Mouse (Mus musculus): ENCODE measurements at regions not wholly inside any gene's neighbourhood (a gene's known extent, or its start where the extent isn't known, plus 50 kb on each side); places are given as distances from the start of the nearest gene placed in this dataset.
"Not testable (repeated sequence)": the region's sequence is repeated elsewhere in the genome, so short reads cannot be mapped to it uniquely, and the experiment has no call there.

DNA sequence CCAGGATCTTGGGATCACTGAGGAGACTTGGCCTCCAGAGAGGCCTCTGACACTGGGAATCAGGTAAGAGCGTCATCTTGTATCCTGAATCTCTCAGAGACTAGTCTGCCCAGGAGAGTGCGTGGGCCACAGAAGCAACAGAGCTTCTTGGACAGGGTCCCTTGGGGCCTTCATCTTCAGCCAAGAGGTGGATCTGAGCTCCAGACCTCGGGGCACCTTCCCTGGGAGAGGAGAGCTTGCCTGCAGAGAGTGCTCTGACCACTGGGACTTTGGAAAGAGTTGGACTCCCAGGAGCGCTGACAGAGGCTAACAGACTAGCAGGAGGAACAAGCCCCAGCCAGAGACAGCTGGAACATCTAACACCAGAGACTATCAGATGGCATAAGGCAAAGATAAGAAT lies 73.9 kb upstream of the Gm15319 start:
- H3K9me3 ChIP-seq (ENCODE audit: control insufficient read depth, low read length); H3K9ac ChIP-seq (ENCODE audit: low read length); H3K27me3 ChIP-seq (ENCODE audit: control insufficient read depth, insufficient read depth, low read depth, low read length); ATAC-seq (ENCODE audit: low read depth); H3K4me3 ChIP-seq (ENCODE audit: low read length); H3K36me3 ChIP-seq (ENCODE audit: control insufficient read depth, insufficient read depth, low read length); H3K27ac ChIP-seq (ENCODE audit: low read length); H3K4me1 ChIP-seq (replicated peaks; ENCODE audit: control insufficient read depth, insufficient read depth, low read length); H3K4me2 ChIP-seq (ENCODE audit: low read depth, low read length): not testable (repeated sequence)
- WGBS, result 61% methylated on average over 4 of the region's 4 CpGs

DNA sequence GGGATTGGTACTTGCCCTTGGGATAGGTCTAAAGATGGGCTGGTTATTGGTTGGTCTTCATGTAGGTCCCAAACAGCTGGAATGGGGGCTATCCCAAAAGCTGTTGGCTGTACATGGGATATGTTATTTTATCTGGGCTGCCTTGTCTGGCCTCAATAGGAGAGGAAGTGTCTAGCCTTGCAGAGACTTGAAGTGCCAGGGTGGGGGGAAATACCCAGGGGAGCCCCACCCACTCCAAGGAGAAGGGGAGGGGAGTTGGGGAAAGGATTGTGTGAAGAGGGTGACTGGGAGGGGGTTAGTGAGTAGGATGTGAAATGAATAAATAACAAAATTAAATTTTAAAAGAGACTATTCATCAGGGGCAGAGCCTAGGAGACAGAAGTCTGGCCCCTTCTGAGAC lies 70.2 kb upstream of the Gm15319 start:
- H3K4me2 ChIP-seq (ENCODE audit: low read depth, low read length); H3K9ac ChIP-seq (ENCODE audit: low read length); ATAC-seq (ENCODE audit: low read depth); H3K27ac ChIP-seq (ENCODE audit: low read length); H3K36me3 ChIP-seq (ENCODE audit: control insufficient read depth, insufficient read depth, low read length); H3K4me3 ChIP-seq (ENCODE audit: low read length); H3K27me3 ChIP-seq (ENCODE audit: control insufficient read depth, insufficient read depth, low read depth, low read length); H3K4me1 ChIP-seq (replicated peaks; ENCODE audit: control insufficient read depth, insufficient read depth, low read length); H3K9me3 ChIP-seq (ENCODE audit: control insufficient read depth, low read length): not testable (repeated sequence)

DNA sequence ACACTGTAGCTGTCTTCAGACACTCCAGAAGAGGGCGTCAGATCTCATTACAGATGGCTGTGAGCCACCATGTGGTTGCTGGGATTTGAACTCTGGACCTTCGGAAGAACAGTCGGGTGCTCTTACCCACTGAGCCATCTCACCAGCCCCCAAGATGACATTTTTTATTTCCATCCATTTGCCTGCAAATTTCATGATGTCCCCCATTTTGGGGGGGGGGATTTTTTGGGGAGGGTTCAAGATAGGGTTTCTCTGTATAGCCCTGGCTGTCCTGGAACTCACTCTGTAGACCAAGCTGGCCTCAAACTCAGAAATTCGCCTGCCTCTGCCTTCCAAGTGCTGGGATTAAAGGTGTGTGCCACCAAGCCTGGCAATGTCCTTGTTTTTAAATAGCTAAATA lies 66.5 kb upstream of the Gm15319 start:
- H3K4me1 ChIP-seq (replicated peaks; ENCODE audit: control insufficient read depth, insufficient read depth, low read length); H3K9ac ChIP-seq (ENCODE audit: low read length); H3K27me3 ChIP-seq (ENCODE audit: control insufficient read depth, insufficient read depth, low read depth, low read length); H3K27ac ChIP-seq (ENCODE audit: low read length); H3K4me3 ChIP-seq (ENCODE audit: low read length); H3K9me3 ChIP-seq (ENCODE audit: control insufficient read depth, low read length); H3K36me3 ChIP-seq (ENCODE audit: control insufficient read depth, insufficient read depth, low read length); ATAC-seq (ENCODE audit: low read depth); H3K4me2 ChIP-seq (ENCODE audit: low read depth, low read length): not testable (repeated sequence)
- WGBS, result 68% methylated on average over 3 of the region's 4 CpGs

DNA sequence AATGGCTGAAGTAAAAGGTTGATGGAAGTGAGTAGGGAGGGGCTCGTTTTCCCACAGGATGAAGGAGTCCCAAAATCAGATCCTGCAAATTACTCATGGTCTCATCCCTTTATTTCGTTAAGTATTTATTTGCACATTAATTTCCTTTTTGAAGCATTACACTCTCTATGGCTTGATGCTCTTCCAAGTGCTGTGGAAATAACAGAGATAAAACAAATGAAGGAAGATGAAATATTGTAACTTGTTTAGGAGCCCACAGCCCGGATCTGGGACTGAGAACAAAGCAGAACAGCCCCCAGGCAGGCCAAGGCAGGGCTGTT lies 61.9 kb upstream of the Gm15319 start:
- not testable (repeated sequence) for H3K4me1 ChIP-seq (replicated peaks; ENCODE audit: control insufficient read depth, insufficient read depth, low read length); H3K27ac ChIP-seq (ENCODE audit: low read length); H3K9me3 ChIP-seq (ENCODE audit: control insufficient read depth, low read length); H3K9ac ChIP-seq (ENCODE audit: low read length); H3K36me3 ChIP-seq (ENCODE audit: control insufficient read depth, insufficient read depth, low read length); H3K27me3 ChIP-seq (ENCODE audit: control insufficient read depth, insufficient read depth, low read depth, low read length); ATAC-seq (ENCODE audit: low read depth)
- Histone ChIP-seq H3K4me3 (ENCODE audit: low read length) (peak overlapping the region; percentile 54), H3K4me2 (ENCODE audit: low read depth, low read length) (peak overlapping the region; percentile 36; the same call in 1 of the 2 replicates)
- WGBS, result 24% methylated on average over 3 of the region's 3 CpGs

DNA sequence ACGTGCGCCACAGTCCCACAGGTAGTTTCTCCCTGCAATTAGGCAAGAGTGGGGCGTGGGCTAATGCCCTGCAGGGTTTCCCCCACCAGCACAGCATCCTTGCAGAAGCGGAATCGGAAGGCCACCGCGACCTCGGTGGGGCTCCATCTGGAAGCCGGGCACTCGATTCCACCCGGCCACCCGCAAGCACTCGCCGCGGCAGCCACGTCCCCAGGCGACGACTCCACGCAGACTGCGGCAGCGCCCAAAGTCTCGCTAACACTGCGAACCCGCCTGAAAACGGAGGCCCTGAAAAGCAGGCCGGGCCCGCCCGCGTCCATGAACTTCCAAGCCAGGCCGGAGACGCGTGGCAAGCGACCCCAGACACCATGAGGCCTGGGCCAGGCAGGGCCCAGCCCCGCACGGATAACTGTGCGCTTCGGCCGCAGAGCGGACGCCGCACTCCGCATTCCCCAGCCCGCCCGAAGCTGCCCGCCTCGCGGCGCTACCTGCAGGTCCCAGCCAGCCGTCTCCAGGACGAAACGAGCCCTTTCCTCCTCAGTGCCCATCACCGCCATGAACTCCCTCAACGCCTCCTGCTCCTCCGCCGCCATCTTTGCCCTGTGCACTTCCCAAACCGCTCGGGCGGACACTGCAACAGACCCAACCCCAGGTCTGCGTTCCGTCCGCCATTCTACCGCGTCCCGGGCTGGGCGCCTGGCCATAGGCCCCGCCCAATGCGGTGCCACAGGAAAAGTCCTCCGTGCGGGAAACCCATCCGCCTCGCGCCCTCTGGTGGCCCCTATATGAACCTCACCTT lies 61.3 kb upstream of the Gm15319 start:
- Histone ChIP-seq H3K4me2 (ENCODE audit: low read depth, low read length) (peak overlapping the region; percentile 36; the same call in 1 of the 2 replicates), H3K9ac (ENCODE audit: low read length) (peak overlapping the region; percentile 74), H3K4me3 (ENCODE audit: low read length) (peak overlapping the region; percentile 54)
- not testable (repeated sequence) for H3K27ac ChIP-seq (ENCODE audit: low read length); H3K27me3 ChIP-seq (ENCODE audit: control insufficient read depth, insufficient read depth, low read depth, low read length); H3K4me1 ChIP-seq (replicated peaks; ENCODE audit: control insufficient read depth, insufficient read depth, low read length); H3K9me3 ChIP-seq (ENCODE audit: control insufficient read depth, low read length); H3K36me3 ChIP-seq (ENCODE audit: control insufficient read depth, insufficient read depth, low read length)
- ATAC-seq (ENCODE audit: low read depth), result peak; percentile 100
- 5% methylated on average over 54 of the region's 72 CpGs for WGBS

DNA sequence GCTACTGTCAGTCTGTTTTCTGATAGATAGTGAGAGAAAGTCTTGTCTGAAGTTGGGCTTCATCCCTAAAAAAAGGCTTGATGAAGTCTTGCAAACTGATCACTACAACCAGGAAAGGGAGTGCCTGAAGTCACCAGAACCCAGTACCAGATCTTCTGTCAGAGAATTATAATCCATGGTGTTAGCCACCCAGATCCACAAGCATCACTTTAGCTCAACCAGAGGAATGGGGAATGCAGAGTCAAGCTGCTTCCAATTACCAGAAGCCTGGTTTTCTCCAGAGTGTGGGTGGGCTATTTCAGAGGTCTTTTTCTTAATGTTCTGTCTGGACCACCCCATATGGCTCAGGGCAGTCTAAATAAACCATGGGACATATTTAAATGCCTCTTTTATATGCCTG lies 57.8 kb upstream of the Gm15319 start:
- ATAC-seq (ENCODE audit: low read depth); H3K36me3 ChIP-seq (ENCODE audit: control insufficient read depth, insufficient read depth, low read length); H3K9ac ChIP-seq (ENCODE audit: low read length); H3K9me3 ChIP-seq (ENCODE audit: control insufficient read depth, low read length); H3K4me2 ChIP-seq (ENCODE audit: low read depth, low read length); H3K4me1 ChIP-seq (replicated peaks; ENCODE audit: control insufficient read depth, insufficient read depth, low read length); H3K27me3 ChIP-seq (ENCODE audit: control insufficient read depth, insufficient read depth, low read depth, low read length); H3K4me3 ChIP-seq (ENCODE audit: low read length); H3K27ac ChIP-seq (ENCODE audit: low read length): not testable (repeated sequence)

All from lung, embryonic 16.5 days (tissue).